Mouse (Mus musculus) heart, embryonic 15.5 days (tissue): ENCODE measurements at regions not wholly inside any gene's neighbourhood (a gene's known extent, or its start where the extent isn't known, plus 50 kb on each side); places are given as distances from the start of the nearest gene placed in this dataset.
A peak's percentile ranks its signal among the peaks of the same experiment; 100 is the strongest.

Experiments used
- ATAC-seq: fragments of 200-750 bp; cut with Nextera tagmentation; replicated peaks from 2 replicates; pipeline ENCODE4 v1.8.0; 2017; ENCODE audit warnings: low read depth, moderate TSS enrichment; ENCODE audit not compliant: insufficient number of reproducible peaks, insufficient read depth, low FRiP score
- H3K27ac ChIP-seq: fragments of 300-500 bp; sonication (generic); 2 replicates; pipeline ENCODE4 v1.5.1; 2015; ENCODE audit warnings: mild to moderate bottlenecking, inconsistent platforms
- H3K27me3 ChIP-seq: fragments of 300-500 bp; sonication (generic); 2 replicates; pipeline ENCODE4 v1.6.1; 2015; ENCODE audit warnings: inconsistent platforms
- H3K36me3 ChIP-seq: fragments of 300-500 bp; sonication (generic); 2 replicates; pipeline ENCODE4 v1.6.1; 2015; ENCODE audit warnings: mild to moderate bottlenecking, inconsistent platforms
- H3K4me1 ChIP-seq: fragments of 300-500 bp; sonication (generic); replicated peaks from 2 replicates; pipeline ENCODE4 v1.6.1; 2015; ENCODE audit warnings: inconsistent platforms
- H3K4me2 ChIP-seq: fragments of 300-500 bp; sonication (generic); 2 replicates; pipeline ENCODE4 v1.6.1; 2015; ENCODE audit warnings: inconsistent platforms, mild to moderate bottlenecking, moderate library complexity
- H3K4me3 ChIP-seq: fragments of 300-500 bp; sonication (generic); 2 replicates; pipeline ENCODE4 v1.5.1; 2015; ENCODE audit warnings: mild to moderate bottlenecking, inconsistent platforms
- H3K9ac ChIP-seq: fragments of 300-500 bp; sonication (generic); 2 replicates; pipeline ENCODE4 v1.6.1; 2015; ENCODE audit warnings: mild to moderate bottlenecking, inconsistent platforms
- H3K9me3 ChIP-seq: fragments of 300-500 bp; sonication (generic); replicated peaks from 2 replicates; pipeline ENCODE4 v1.6.1; 2016; ENCODE audit warnings: inconsistent platforms
- WGBS: fragments of 180-500 bp; shearing (Covaris S2); methylation state at CpG from one replicate; pipeline ENCODE4 v1.1.7; 2015; ENCODE audit warnings: mixed read lengths; 5-methylcytosine and 5-hydroxymethylcytosine counted together

- ATAC-seq, result no peak
These were observed 54.9 kb upstream of the Gpc3 start for GRCm38 (mm10) chrX:52668679-52669078.

GRCm38 (mm10) chrX:52679045-52679444 lies 65.3 kb upstream of the Gpc3 start:
- no peaks in the 10 kb centered on the region for H3K9me3 ChIP-seq
- no peaks in the 10 kb centered on the region for H3K4me1 ChIP-seq
- no peak overlapping the region for H3K4me2 ChIP-seq
- no peak overlapping the region for H3K9ac ChIP-seq
- no peak for ATAC-seq
- H3K27ac ChIP-seq, result no peak overlapping the region
- H3K27me3 ChIP-seq, result no peaks in the 10 kb centered on the region
- no peaks in the 10 kb centered on the region for H3K36me3 ChIP-seq
- no peak overlapping the region for H3K4me3 ChIP-seq
- 13% methylated on average over 5 of the region's 5 CpGs for WGBS

More at GRCm38 (mm10) chrX:52668679-52669078, 54.9 kb upstream of the Gpc3 start:
- Histone ChIP-seq H3K9ac (no peak overlapping the region), H3K4me3 (no peak overlapping the region), H3K27ac (peak overlapping the region; percentile 6; the same call in 1 of the 2 replicates), H3K4me1 (no peaks in the 10 kb centered on the region), H3K9me3 (no peaks in the 10 kb centered on the region), H3K36me3 (no peaks in the 10 kb centered on the region), H3K4me2 (no peak overlapping the region), H3K27me3 (no peaks in the 10 kb centered on the region)
- 21% methylated on average over 5 of the region's 5 CpGs for whole genome bisulfite sequencing

- no peak for ATAC-seq
- H3K36me3 ChIP-seq, result no peaks in the 10 kb centered on the region
- H3K9ac ChIP-seq, result no peak overlapping the region
- WGBS, result 40% methylated on average over 2 of the region's 2 CpGs
- H3K4me1 ChIP-seq, result no peaks in the 10 kb centered on the region
- H3K27ac ChIP-seq, result no peak overlapping the region
- no peak overlapping the region for H3K4me3 ChIP-seq
- H3K4me2 ChIP-seq, result no peak overlapping the region
- H3K9me3 ChIP-seq, result no peaks in the 10 kb centered on the region
- H3K27me3 ChIP-seq, result no peaks in the 10 kb centered on the region
These were observed 80.6 kb upstream of the Gpc3 start for GRCm38 (mm10) chrX:52694392-52694791.

GRCm38 (mm10) chrX:52699615-52700014 lies 85.9 kb upstream of the Gpc3 start:
- no peak for ATAC-seq
- Histone ChIP-seq H3K9ac (no peak overlapping the region), H3K36me3 (no peaks in the 10 kb centered on the region), H3K9me3 (no peaks in the 10 kb centered on the region), H3K27me3 (no peaks in the 10 kb centered on the region), H3K4me2 (no peak overlapping the region), H3K4me1 (no peaks in the 10 kb centered on the region), H3K27ac (no peak overlapping the region), H3K4me3 (no peak overlapping the region)
- 88% methylated on average over 1 of the region's 1 CpGs for WGBS

GRCm38 (mm10) chrX:52717495-52717894 lies 73.5 kb upstream of the Ccdc160 start:
- Histone ChIP-seq H3K27me3 (no peaks in the 10 kb centered on the region), H3K36me3 (no peaks in the 10 kb centered on the region), H3K9me3 (no peaks in the 10 kb centered on the region), H3K9ac (no peak overlapping the region), H3K27ac (no peak overlapping the region), H3K4me2 (no peak overlapping the region), H3K4me1 (no peaks in the 10 kb centered on the region), H3K4me3 (no peak overlapping the region)
- WGBS, result 17% methylated on average over 3 of the region's 3 CpGs
- ATAC-seq, result no peak

- WGBS, result 62% methylated on average over 3 of the region's 3 CpGs
- no peak for ATAC-seq
- H3K27ac ChIP-seq, result no peak overlapping the region
These were observed 52.9 kb upstream of the Ccdc160 start for GRCm38 (mm10) chrX:52738116-52738515.

More at GRCm38 (mm10) chrX:52738116-52738515, 52.9 kb upstream of the Ccdc160 start:
- Histone ChIP-seq H3K9ac (no peak overlapping the region), H3K4me3 (no peak overlapping the region), H3K4me1 (no peaks in the 10 kb centered on the region), H3K27me3 (peaks cover 8% of the 10 kb centered on the region), H3K36me3 (no peaks in the 10 kb centered on the region), H3K9me3 (no peaks in the 10 kb centered on the region), H3K4me2 (no peak overlapping the region)
